Mouse (Mus musculus) B cell, adult (primary cell): Measurements from ENCODE around the gene Tubal3. TPM values are rescaled to one million over a fixed set of nuclear protein-coding genes. Genes with fewer than 3 reads are reported as not detected.

Experiments used
- total RNA-seq: library from RNA; stranded (reverse); gene quantifications from 4 replicates; pipeline ENCODE4 v1.2.4, GENCODE M21; 2023; ENCODE audit not compliant: inconsistent age

The Tubal3 gene
- not detected in 4 replicates for total RNA-seq

DNA sequence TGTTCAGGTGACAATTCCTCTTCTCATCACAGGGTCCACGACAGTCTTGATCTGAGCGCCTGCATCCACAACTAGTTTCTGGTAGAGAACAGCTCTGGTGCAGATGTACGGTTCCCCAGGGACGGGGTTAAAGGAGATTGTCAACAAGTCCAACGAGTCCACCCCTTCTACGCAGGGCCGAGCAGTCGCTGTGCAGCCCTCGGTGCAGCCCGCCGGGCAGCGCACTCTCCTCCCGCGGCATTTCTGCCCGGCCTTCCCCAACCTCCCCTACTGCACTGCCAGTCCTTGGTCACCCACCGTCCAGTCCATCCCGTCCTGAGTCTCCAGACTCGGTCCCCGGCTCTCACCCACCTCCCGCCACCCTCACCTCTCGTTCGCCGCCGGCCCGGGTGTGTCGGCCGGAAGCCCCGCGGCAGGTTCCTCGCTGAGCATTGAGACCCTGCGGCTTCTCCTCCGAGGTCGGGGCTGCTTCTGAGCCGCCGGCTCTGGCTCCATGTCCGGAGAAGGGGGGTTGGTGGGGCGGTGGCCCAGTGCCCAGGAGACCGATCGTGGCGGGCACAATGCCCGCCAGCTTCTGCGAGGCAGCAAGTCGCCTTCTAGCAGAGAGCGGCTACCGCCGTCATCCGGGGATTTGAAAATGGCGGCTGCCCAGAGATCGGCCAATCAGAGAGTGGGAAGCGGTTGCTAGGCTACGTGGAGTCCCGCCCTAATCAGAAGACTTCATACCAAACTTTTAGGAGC is at the start of gene Tubal3, which contains the start of gene Net1:
Gene Tubal3, plus strand, starts transcription at position 704 of the 741 bp plus-strand sequence.
Gene Net1, minus strand, starts transcription at position 650 of the 741 bp plus-strand sequence.

DNA sequence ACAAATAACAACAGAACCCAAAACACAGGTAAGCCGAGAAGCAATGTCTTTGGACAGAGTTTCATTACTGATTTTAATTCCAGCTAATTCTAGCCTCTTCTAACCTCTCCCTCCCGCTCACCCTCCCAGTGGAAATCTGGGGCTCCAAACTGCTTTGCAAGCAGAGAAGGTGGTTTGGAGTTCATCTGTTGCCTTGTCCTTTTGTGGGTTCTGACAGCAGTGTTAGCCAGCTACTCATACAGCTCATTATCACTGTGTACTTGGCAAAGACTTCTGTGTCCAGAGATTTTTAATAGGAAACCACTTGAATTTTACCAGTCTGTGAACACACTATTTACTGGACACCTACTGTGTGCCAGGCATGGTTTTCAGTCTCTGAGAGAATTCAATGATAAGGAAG is 27.2 kb downstream of the Tubal3 start, which contains the start of gene Ucn3:
Gene Ucn3, minus strand, starts transcription at position 101 of the 400 bp plus-strand sequence.

Other genes starting within 250 kb of the Tubal3 start
- not detected in 4 replicates for gene Calml3, start 114.0 kb upstream of the Tubal3 start, total RNA-seq
- not detected in 4 replicates for gene Calm4, start 80.5 kb upstream of the Tubal3 start, total RNA-seq
- not detected in 4 replicates for gene Calm5, start 64.1 kb upstream of the Tubal3 start, total RNA-seq
- gene Net1, start 54 bp upstream of the Tubal3 start, total RNA-seq: 23.3 to 28.0 TPM (median 26.6 TPM) in 4 replicates
- gene Ucn3, start 27.1 kb downstream of the Tubal3 start, total RNA-seq: not detected in 4 replicates
- not detected in 4 replicates for gene Akr1c14, start 130.7 kb downstream of the Tubal3 start, total RNA-seq
- not detected in 4 replicates for gene Akr1c18, start 232.4 kb downstream of the Tubal3 start, total RNA-seq